ENCODE assay signal across 1 mouse cellular context in genomic region chr19:47852131-47852530, GRCm38 (mm10). TPM values are rescaled to one million over a fixed set of nuclear protein-coding genes. Genes with fewer than 3 reads are reported as not detected.
"Had no signal": no experiment of that assay in that cellular context is flagged by ENCODE, and none has a peak within 500 bp of the region (broad histone marks: within the 10 kb centered on the region; RNA-seq: fewer than 3 reads in every experiment).

No protein-coding gene starts in this region.

RNA-seq across cellular contexts. Expression of gene Gsto2, which starts 13.2 kb away (rescaled TPM):
- total RNA-seq: hematopoietic stem cell, adult 5-6 weeks had no signal
